Mouse (Mus musculus) CH12.LX (cell line): ENCODE results near the gene Usp49. TPM values are rescaled to one million over a fixed set of nuclear protein-coding genes. Genes with fewer than 3 reads are reported as not detected.
A peak's percentile ranks its signal among the peaks of the same experiment; 100 is the strongest.

ENCODE experiments used
- DNase-seq: peaks from one replicate; pipeline ENCODE4 v3.0.0-alpha.2; 2013; ENCODE audit errors: extremely low read depth
- H3K27ac ChIP-seq: 2 replicates; pipeline ENCODE4 v1.5.1; 2012; ENCODE audit warnings: low read depth, mild to moderate bottlenecking, control low read depth, moderate library complexity; ENCODE audit not compliant: insufficient read depth
- H3K27me3 ChIP-seq: replicated peaks from 2 replicates; pipeline ENCODE3; 2012; ENCODE audit warnings: inconsistent platforms
- H3K36me3 ChIP-seq, 2 experiments: replicated peaks in 1 of 2; 2 replicates each; pipeline versions ENCODE3 to v1.6.1; 2012; ENCODE audit warnings: inconsistent platforms in 1 of 2, low read length in 1 of 2, mild to moderate bottlenecking in 1 of 2, mixed read lengths in 1 of 2, moderate library complexity in 1 of 2; ENCODE audit not compliant: control insufficient read depth in 1 of 2, insufficient read depth in 1 of 2
- H3K4me1 ChIP-seq, 2 experiments: 2 replicates each; pipeline ENCODE4 v1.6.1; 2012; ENCODE audit warnings: inconsistent platforms in 1 of 2, moderate library complexity in 1 of 2; ENCODE audit not compliant: insufficient read depth in 2 of 2, control insufficient read depth in 1 of 2
- H3K4me2 ChIP-seq: 2 replicates; pipeline ENCODE4 v1.6.1; 2012; ENCODE audit warnings: low read depth, mild to moderate bottlenecking, control low read depth; ENCODE audit not compliant: poor library complexity, insufficient read depth, severe bottlenecking
- H3K4me3 ChIP-seq, 3 experiments: fragments of 150-350 bp in 1 of 3; sonication (generic) in 1 of 3; replicated peaks in 1 of 3; 2 replicates each; pipeline versions ENCODE3 to v1.5.1; 2011 to 2012; ENCODE audit warnings: low read depth in 2 of 3, low read length in 2 of 3, mild to moderate bottlenecking in 2 of 3, moderate library complexity in 2 of 3, control low read depth in 1 of 3, improper control_type of control experiment in 1 of 3, inconsistent platforms in 1 of 3, mixed read lengths in 1 of 3; ENCODE audit not compliant: poor library complexity in 1 of 3
- H3K79me2 ChIP-seq: replicated peaks from 2 replicates; pipeline ENCODE4 v1.6.1; 2012; ENCODE audit warnings: mild to moderate bottlenecking, moderate library complexity; ENCODE audit not compliant: control insufficient read depth, poor library complexity, insufficient read depth, severe bottlenecking; ENCODE audit errors: extremely low read depth
- H3K9ac ChIP-seq: 2 replicates; pipeline ENCODE4 v1.6.1; 2012; ENCODE audit warnings: low read depth, mild to moderate bottlenecking, control low read depth, moderate library complexity; ENCODE audit not compliant: insufficient read depth
- H3K9me3 ChIP-seq: replicated peaks from 2 replicates; pipeline ENCODE3; 2012; ENCODE audit warnings: low read length, inconsistent platforms, mixed read lengths
- CHD1 ChIP-seq: IDR thresholded peaks from 2 replicates; pipeline ENCODE4 v1.6.1; 2012; ENCODE audit warnings: low read depth, low read length, improper control_type of control experiment, inconsistent platforms
- CHD2 ChIP-seq: IDR thresholded peaks from 2 replicates; pipeline ENCODE4 v1.6.1; 2011; ENCODE audit warnings: low read length, improper control_type of control experiment
- E2F4 ChIP-seq: IDR thresholded peaks from 2 replicates; pipeline ENCODE4 v1.6.1; 2011; ENCODE audit warnings: low read depth, low read length, improper control_type of control experiment; ENCODE audit not compliant: insufficient replicate concordance
- EP300 ChIP-seq: IDR thresholded peaks from 2 replicates; pipeline ENCODE4 v1.6.1; 2011; ENCODE audit warnings: low read length, improper control_type of control experiment
- IRF4 ChIP-seq: IDR thresholded peaks from 2 replicates; pipeline ENCODE4 v1.6.1; 2014; ENCODE audit warnings: low read depth, mild to moderate bottlenecking, inconsistent platforms, low read length, improper control_type of control experiment
- JUND ChIP-seq: conservative IDR thresholded peaks from 2 replicates; pipeline ENCODE4 v1.6.1; 2011; ENCODE audit warnings: low read depth, low read length, improper control_type of control experiment
- MXI1 ChIP-seq: IDR thresholded peaks from 2 replicates; pipeline ENCODE4 v1.6.1; 2011; ENCODE audit warnings: mild to moderate bottlenecking, low read depth, low read length, improper control_type of control experiment
- MYC ChIP-seq: IDR thresholded peaks from 2 replicates; pipeline ENCODE4 v1.6.1; 2011; ENCODE audit warnings: low read depth, mild to moderate bottlenecking, improper control_type of control experiment, low read length
- NELFE ChIP-seq: IDR thresholded peaks from 2 replicates; pipeline ENCODE4 v1.6.1; 2011; ENCODE audit warnings: low read depth, low read length, improper control_type of control experiment
- POLR2A ChIP-seq: IDR thresholded peaks from 2 replicates; pipeline ENCODE4 v1.6.1; 2011; ENCODE audit warnings: low read depth, mild to moderate bottlenecking, improper control_type of control experiment, low read length
- RAD21 ChIP-seq: IDR thresholded peaks from 2 replicates; pipeline ENCODE4 v1.6.1; 2011; ENCODE audit warnings: low read depth, mild to moderate bottlenecking, low read length, improper control_type of control experiment, moderate library complexity
- RCOR1 ChIP-seq: conservative IDR thresholded peaks from 2 replicates; pipeline ENCODE4 v1.6.1; 2012; ENCODE audit warnings: low read depth, mild to moderate bottlenecking, inconsistent platforms, low read length, improper control_type of control experiment
- SMC3 ChIP-seq: IDR thresholded peaks from 2 replicates; pipeline ENCODE4 v1.6.1; 2011; ENCODE audit warnings: low read depth, low read length, improper control_type of control experiment
- TBP ChIP-seq: conservative IDR thresholded peaks from 2 replicates; pipeline ENCODE4 v1.6.1; 2011; ENCODE audit warnings: low read depth, low read length, improper control_type of control experiment
- TCF12 ChIP-seq: IDR thresholded peaks from 2 replicates; pipeline ENCODE4 v1.6.1; 2014; ENCODE audit warnings: low read depth, mild to moderate bottlenecking, inconsistent platforms, low read length, improper control_type of control experiment
- UBTF ChIP-seq: IDR thresholded peaks from 2 replicates; pipeline ENCODE4 v1.6.1; 2012; ENCODE audit warnings: low read depth, mild to moderate bottlenecking, inconsistent platforms, low read length, improper control_type of control experiment, moderate library complexity
- USF1 ChIP-seq: IDR thresholded peaks from 2 replicates; pipeline ENCODE4 v1.6.1; 2014; ENCODE audit warnings: low read depth, mild to moderate bottlenecking, inconsistent platforms, low read length, improper control_type of control experiment
- ZC3H11A ChIP-seq: IDR thresholded peaks from 2 replicates; pipeline ENCODE4 v1.6.1; 2012; ENCODE audit warnings: low read depth, mild to moderate bottlenecking, inconsistent platforms, low read length, improper control_type of control experiment
- dilution Hi-C: fragments of 300-500 bp; cut with MboI; formaldehyde crosslinking; loops from 2 replicates; pipeline ENCODE4 v1.14.3; 2020; ENCODE audit warnings: low sequenced_read_pairs; ENCODE audit not compliant: extremely low pct_unique_long_range_greater_than_20kb, extremely low pct_ligation_motif_present
- in situ Hi-C: fragments of 300-500 bp; cut with MboI; formaldehyde crosslinking; loops from 3 replicates; pipeline ENCODE4 v1.14.3; 2019; ENCODE audit warnings: low sequenced_read_pairs, low pct_ligation_motif_present, low pct_unique_long_range_greater_than_20kb, mixed read lengths
- polyA plus RNA-seq: library from polyadenylated mRNA; unstranded; fragments of >175 nt; gene quantifications from 2 replicates; pipeline ENCODE4 v1.2.1, GENCODE M21; 2012; ENCODE audit warnings: low read depth; ENCODE audit not compliant: insufficient read length
- total RNA-seq, 2 experiments: library from RNA; depleted of rRNA; stranded (reverse); fragments of 300-350 nt in 1 of 2; fragments of >200 nt in 1 of 2; gene quantifications; 2 replicates each; pipeline ENCODE4 v1.2.3; 2012 to 2014

Gene Usp49
- total and polyA plus RNA-seq, 3 experiments, result 2.6 to 4.3 (median 3.4) TPM

- in situ Hi-C loops, result no loop called here
- Histone ChIP-seq H3K9ac (no peak overlapping the region), H3K4me2 (no peak overlapping the region), H3K79me2 (peaks cover 10% of the 10 kb centered on the region), H3K27me3 (peaks cover 68% of the 10 kb centered on the region), H3K4me3 (no peak overlapping the region), H3K9me3 (no peaks in the 10 kb centered on the region), H3K27ac (no peak overlapping the region), H3K4me1 (peaks cover 5 to 23% of the 10 kb centered on the region in 2 experiments), H3K36me3 (peaks cover 0 to 3% of the 10 kb centered on the region in 2 experiments)
- dilution Hi-C loops, result no loop called here
- DNase-seq, result no peak
- no peak for TF ChIP-seq JUND
- no peak for TF ChIP-seq RCOR1
Measured at GRCm38 (mm10) chr17:47691650-47692049, 61.2 kb downstream of the Usp49 start.

- no peaks in the 10 kb centered on the region for H3K79me2 ChIP-seq
- no peaks in the 10 kb centered on the region for H3K36me3 ChIP-seq
- H3K9me3 ChIP-seq, result no peaks in the 10 kb centered on the region
- peaks cover 2 to 16% of the 10 kb centered on the region in 2 experiments; a peak in 3 of 4 replicates for H3K4me1 ChIP-seq
- TF ChIP-seq MXI1 (no peak), NELFE (no peak), ZC3H11A (no peak), TBP (no peak), SMC3 (no peak), CHD1 (no peak), TCF12 (no peak), USF1 (no peak), MYC (no peak), RAD21 (no peak), IRF4 (no peak), CHD2 (no peak), E2F4 (no peak), POLR2A (no peak), UBTF (no peak), EP300 (no peak)
- peak overlapping the region in 1 of 3 experiments; percentile 74 for H3K4me3 ChIP-seq
- no peak overlapping the region for H3K27ac ChIP-seq
- H3K4me2 ChIP-seq, result peak overlapping the region; percentile 77
- H3K27me3 ChIP-seq, result peaks cover 83% of the 10 kb centered on the region
- in situ Hi-C loops, result no loop called here
- no peak for DNase-seq
- H3K9ac ChIP-seq, result no peak overlapping the region
- dilution Hi-C loops, result no loop called here
Measured at GRCm38 (mm10) chr17:47693671-47694441, 63.4 kb downstream of the Usp49 start.
